Mouse (Mus musculus) layer of hippocampus, adult 18-20 months (tissue): ENCODE data around the gene Papss1. TPM values are rescaled to one million over a fixed set of nuclear protein-coding genes. Genes with fewer than 3 reads are reported as not detected.
A peak's percentile ranks its signal among the peaks of the same experiment; 100 is the strongest.

Experiments
- DNase-seq, 2 experiments: peaks; one replicate each; pipeline ENCODE4 v3.0.0; 2022; ENCODE audit warnings: low spot score in 2 of 2
- total RNA-seq, 2 experiments: library from RNA; stranded (reverse); gene quantifications; 2 replicates each; pipeline ENCODE4 v1.2.3; 2021

Papss1 gene
- total RNA-seq, 2 experiments from 2014 or later = 71.5 to 76.5 TPM

DNA sequence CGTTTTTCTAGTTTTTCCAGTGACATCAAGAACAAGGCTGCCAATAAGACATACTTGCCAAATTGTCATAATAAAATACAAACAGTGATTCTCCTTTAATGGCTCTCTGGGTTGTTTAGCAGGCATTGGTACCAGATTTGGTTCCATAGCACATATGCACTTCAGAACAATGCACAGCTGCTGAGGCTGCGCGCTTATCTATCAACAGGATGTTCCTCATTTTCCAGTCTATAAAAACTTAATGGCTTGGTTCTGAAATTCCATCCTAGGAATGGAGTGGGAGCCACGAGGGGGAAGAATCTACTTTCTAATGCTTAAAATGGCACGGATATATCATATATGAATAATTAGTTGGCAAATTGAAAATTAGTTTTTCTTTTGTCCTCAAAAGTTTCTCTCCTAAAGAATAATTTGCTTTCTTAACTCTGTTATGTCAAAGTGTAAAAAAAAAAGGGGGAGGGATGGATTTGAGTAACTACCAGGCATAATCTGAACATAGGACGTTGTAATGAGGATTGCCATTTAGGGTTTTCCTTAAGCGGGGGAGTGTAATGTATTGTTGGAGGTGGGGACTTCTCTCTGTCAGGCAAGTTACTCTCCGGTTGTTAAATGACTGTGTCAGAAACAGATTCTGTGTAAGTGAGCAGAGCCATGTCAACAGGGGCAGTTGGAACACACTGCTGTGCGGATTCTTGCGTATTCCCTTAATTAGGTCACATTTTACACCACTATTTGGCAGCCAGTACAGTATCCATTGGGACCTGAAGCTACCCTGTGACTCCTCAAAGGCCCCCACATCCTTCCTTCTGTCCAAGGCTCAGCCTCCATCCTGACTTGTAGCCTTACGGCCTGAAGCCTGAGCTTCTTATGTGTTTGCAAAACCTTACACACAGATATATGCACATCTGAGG is 66.1 kb downstream of the Papss1 start:
- DNase-seq = peak in 1 of 2 experiments; percentile 35

DNA sequence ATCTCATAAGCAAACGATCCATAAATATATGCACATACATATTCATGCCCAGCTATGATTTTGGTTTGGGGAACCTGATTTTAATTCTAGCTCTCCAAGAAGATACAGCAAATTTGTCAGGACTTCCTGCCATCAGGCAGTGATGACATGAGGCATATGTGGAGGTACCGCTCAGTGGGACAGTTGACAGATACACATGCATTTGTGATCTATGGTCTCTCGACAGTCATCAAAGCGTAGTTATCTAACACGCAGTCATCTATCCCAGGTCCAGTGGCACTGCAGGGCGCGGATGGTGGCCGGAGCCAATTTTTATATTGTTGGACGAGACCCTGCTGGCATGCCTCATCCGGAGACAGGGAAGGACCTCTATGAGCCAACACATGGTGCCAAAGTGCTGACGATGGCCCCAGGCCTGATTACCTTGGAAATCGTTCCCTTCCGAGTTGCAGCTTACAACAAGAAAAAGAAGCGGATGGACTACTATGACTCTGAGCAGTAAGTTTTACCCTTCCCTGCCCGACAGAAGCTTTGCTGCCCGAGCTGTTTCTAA is 66.8 kb downstream of the Papss1 start:
- no peak for DNase-seq

DNA sequence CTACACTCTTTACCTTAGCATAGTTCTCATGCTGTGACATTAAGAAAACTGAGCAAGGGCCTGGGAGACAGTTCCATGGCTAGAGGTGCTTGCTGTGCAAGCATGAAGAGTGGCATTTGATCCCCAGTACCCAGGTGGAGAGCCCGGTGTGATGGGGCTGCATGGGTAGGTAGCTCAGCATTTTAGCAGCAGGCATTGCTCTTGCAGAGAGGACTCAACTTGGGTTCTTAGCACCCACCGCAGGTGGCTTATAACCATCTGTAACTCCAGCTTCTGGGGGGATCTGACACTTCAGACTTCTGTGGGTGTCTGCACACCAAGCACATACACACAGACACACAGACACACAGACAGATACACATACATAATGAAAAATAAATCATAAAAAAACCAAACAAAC is 69.5 kb downstream of the Papss1 start:
- no peak for DNase-seq

- DNase-seq = no peak
Observed at GRCm38 (mm10) chr3:131636126-131636525, 71.6 kb downstream of the Papss1 start.

GRCm38 (mm10) chr3:131637008-131637407 is 72.4 kb downstream of the Papss1 start:
- no peak for DNase-seq

- no peak for DNase-seq
Observed at GRCm38 (mm10) chr3:131637664-131638063, 73.1 kb downstream of the Papss1 start.

DNA sequence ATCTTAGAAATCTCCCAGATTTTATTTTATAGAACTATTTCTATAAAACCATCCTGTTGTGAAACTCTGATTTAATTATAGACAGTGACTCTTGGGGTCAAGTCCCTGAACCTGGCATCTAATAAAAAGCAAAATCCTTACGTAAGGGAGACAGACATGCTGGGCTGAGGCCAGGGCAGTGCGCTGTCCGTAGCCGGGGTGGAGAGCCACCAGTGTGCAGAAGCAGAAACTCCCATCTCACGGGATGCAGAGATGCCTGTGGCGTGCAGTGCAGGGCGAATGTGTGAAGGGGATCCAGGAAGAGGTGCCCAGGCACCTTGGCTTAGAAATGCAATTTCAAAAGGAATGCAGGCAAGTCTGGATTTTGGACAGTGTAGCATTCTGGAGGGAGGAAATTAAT is 73.6 kb downstream of the Papss1 start:
- DNase-seq = no peak

DNA sequence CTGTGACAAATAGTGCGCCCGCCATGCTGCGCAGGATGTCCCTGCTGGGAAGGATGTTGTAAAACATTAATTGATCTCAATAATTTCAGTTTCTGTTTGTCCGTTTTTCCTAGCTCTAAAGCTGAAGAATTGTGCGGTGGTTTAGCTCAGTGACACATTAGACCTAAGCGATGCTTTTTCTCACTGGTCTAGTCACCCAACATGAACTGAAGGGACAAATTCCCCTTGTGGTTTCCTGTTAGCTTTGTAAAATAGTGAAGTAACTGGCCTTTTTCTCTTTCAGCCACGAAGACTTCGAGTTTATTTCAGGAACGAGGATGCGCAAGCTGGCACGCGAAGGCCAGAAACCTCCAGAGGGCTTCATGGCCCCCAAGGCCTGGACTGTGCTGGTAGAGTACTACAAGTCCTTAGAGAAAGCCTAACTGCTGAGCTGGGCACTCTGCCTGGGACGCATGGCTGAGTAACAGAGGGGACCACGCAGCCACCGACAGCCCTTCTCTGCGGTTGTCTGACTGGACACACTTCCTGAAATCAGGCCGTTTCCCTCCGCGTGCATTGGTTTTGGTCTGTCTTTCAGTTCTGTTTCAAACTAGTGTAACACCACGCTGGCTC is 78.2 kb downstream of the Papss1 start:
- DNase-seq = no peak

DNA sequence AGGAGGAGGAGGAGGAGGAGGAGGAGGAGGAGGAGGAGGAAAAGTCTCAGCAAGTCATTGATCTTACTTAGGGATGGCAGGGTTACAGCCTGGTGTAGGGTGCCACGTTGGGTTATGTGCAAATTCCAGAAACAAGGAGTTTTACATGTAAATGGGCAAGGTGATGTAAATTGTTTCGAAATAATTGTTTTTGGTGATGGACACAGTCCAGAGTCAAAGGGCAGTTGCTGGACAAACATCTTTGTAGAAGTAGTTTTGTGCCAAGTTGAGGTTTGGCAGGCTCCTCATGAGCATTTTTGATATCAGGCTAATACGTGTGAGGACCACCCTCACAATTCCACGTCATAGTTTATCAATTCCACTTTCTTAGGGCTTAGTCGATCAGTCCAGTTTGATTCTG is 80.6 kb downstream of the Papss1 start:
- no peak for DNase-seq

DNA sequence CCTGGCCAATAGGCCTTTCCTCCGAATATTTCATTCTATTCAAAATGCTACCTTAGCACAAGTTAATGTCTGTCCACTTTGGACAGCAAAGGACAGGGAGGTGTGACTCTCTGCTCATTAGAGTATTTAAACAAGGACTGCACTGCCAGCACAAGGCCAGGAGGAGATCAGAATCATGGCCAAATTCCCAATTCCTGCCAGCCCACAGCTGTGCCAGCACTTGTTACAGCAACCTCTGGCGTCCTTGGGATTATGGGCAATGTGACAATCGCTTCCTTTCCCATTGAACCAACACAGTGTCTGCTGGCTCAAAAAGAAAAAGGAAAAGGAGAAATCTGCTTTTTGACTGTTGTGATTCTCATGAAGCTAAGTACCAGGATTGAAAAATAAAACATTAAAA is 89.8 kb downstream of the Papss1 start:
- no peak for DNase-seq

- no peak for DNase-seq
Observed at GRCm38 (mm10) chr3:131656032-131656431, 91.5 kb downstream of the Papss1 start.

DNA sequence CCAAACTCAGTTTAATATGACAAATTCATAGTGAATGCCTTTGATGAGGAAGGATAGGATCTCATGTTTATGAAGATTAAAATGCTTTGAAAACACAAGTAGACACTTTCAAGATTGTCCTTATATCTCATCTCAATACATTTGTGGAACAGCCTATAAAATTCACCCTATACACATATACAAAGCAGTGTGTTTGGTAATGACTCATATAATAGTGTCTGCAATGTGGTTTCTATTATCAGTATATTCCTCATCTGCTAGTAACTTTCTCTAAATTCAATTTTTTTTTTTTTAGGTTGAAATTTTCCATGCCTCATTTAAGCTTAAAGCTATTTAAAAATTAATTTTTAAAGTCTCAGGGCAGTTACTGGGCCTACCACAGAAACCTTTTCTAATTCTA is 95.6 kb downstream of the Papss1 start:
- DNase-seq = no peak

DNA sequence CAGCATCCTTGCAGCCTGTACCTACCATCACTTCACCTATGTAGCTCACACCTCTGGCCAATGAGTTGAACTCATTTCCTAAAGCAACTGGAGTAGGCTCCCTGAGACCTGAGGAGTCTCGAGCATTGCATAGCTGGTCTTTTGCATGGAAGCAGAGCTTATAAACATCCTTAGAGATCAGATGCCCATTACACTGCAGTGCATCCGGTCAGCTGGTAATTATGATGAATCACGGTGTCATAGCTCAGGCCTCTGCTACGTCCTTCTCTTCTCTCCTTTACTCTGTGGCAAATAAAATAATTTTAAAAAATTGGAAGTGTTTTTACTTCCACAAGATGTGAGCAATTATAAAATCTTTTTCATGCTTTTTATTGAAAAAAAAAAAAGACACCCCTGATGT is 96.1 kb downstream of the Papss1 start:
- no peak for DNase-seq

- DNase-seq = no peak
Observed at GRCm38 (mm10) chr3:131662589-131663148, 98.1 kb downstream of the Papss1 start.

DNA sequence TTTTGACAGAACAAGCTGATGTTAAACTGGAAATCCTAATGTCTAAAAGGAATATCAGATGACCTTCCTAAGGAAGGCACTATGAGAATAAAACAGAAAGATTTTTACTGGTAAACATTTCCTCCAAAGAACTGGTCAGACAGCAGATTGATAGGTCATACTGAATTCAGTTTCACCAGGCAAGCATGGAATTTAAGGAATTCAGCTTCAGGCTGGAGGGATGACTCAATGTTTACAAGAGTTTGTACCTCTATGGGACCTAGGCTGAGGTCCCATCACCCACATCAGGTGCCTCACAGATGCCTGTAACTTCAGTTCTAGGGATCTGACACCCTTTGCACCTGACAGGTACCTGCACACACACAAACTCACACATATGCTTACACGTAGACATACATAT is 105.3 kb downstream of the Papss1 start:
- no peak for DNase-seq

DNA sequence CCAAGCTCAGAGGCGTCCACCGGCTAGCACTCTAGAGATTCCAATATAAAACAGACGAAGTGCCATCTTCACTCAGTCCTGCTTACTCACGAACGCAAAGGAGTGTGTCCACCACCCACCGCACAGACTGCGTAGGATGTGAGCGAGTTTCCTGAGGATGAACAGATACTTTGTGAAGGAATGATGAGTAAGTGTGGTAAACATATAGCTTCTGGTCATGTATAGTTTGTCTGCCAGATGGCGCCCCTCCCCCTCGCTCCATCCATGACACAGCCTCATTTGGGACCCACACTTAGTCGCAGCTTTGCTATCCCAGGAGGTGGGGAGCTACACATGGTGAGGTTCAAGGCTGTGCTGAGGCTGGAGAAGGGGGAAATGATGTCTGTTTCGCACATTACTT is 121.5 kb downstream of the Papss1 start:
- DNase-seq = peak; percentile 2 to 6

GRCm38 (mm10) chr3:131689949-131690348 is 125.4 kb downstream of the Papss1 start:
- DNase-seq = no peak

GRCm38 (mm10) chr3:131690543-131690942 is 126.0 kb downstream of the Papss1 start:
- no peak for DNase-seq

DNA sequence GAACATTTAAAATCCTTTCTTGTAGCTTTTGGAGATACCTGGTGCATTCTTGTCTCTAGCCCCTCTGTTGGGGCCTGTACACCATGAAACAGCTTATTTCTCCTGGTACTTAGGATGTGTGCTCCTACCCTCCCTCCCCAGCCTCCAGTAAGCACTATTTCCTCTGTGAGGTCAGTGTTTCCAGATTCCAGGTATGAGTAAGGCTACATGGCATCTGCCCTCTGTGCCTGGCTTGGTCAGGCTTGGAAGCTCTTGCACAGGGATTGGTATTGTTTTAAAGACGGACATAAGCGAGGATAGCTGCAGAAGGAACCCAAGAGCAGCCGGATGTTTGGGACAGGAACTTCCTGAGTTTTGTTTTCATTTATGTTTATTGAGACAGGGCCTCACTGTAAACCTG is 126.6 kb downstream of the Papss1 start:
- DNase-seq = no peak
